Mouse (Mus musculus) CD4-positive helper T cell, adult 2 months (primary cell): ENCODE measurements around the gene Pdlim1.

Experiments used
- DNase-seq: peaks from one replicate; pipeline ENCODE4 v3.0.0-alpha.2; 2012; ENCODE audit warnings: low read depth, missing footprints, low spot score

The Pdlim1 gene

DNA sequence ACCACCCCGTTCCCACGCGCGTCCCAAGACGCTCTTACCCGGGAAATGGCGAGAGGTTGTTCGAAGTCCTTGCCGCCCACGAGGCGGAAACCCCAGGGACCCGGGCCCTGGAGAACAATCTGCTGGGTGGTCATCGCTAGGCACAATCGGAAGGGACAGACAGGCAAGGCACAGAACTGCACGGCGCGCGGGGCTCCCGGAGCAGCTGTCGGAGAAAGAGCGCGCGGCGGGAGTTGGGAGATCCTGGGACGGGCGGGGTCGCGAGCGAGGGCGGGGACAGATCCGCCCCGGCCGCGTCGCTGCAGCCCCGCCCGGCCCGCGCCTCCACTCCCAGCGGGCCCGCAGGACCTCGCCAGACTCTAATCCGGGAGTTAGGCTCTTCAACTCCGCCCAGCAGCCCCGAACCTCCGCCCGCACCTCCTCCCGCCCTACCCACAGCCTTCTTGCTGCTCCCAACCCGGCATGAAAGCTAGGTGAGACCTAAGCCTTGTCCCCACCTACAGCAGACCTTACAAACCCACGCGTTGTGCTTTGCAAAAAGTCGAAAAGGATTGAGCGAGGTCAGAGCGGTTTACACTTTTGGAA, at the start of gene Pdlim1:
Gene Pdlim1 (minus strand): TSS at position 535 of the 585 bp plus-strand sequence.
- DNase-seq: peak; percentile 90

GRCm38 (mm10) chr19:40319199-40319598, 47.6 kb upstream of the Pdlim1 start:
- no peak for DNase-seq

DNA sequence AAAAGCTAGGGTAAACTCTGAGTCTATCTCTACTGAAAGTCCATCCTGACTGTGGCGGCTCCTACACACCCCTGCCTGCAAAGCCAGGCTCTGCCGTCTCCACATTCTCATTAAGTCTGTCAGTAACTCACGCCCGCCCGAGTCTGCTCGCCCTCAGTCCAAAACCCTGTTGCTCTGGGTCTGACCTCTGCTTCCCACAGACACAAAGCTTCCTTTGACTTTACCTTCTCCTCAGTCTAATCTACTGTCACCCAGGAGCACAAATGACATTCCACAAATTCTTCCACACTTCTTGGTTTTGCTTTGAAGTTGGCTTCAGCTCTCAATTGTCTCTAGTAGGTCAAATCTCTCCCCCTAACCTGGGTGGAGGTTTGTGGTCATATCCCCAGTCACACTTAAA, 46.9 kb upstream of the Pdlim1 start:
- DNase-seq: no peak

DNA sequence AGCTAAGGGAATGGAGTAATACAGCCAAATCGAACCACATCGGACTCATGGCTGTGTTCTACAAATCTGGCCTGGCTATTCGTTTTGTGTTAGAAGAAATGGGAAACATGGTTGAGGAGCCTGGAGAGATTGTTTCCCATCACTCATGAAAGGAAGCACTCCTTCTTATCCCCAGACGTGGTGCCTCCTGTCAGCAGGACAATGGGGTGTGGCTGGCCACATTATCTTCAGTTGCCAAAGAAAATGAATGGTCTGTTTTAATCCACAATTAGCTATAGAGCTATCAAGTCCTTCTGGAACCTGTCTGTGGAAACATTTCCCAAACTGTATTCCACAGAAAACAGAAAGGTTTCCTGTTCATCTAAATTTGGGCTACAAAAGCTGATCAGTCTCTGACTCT, 45.4 kb upstream of the Pdlim1 start:
- no peak for DNase-seq

DNA sequence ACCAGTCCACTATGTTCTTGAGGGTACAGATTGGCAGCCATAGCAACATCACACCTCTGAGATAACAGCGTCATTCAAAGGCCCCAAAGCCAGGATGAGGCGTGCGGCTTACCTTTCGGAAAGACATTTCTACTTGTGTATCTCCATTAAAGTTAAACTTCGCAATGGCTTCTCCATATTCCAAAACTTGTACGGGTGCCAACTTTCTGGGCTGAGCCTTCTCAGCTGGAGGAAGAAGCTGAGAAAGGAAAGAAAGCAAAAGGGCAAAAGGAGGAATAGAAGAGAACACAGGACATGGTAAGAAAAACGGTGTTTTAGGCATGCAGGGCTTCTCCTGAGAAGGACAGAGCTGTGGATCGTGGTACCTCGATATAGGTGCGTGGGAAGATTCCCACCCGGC, 42.6 kb upstream of the Pdlim1 start:
- DNase-seq: no peak

GRCm38 (mm10) chr19:40311631-40312030, 40.0 kb upstream of the Pdlim1 start:
- DNase-seq: no peak

DNA sequence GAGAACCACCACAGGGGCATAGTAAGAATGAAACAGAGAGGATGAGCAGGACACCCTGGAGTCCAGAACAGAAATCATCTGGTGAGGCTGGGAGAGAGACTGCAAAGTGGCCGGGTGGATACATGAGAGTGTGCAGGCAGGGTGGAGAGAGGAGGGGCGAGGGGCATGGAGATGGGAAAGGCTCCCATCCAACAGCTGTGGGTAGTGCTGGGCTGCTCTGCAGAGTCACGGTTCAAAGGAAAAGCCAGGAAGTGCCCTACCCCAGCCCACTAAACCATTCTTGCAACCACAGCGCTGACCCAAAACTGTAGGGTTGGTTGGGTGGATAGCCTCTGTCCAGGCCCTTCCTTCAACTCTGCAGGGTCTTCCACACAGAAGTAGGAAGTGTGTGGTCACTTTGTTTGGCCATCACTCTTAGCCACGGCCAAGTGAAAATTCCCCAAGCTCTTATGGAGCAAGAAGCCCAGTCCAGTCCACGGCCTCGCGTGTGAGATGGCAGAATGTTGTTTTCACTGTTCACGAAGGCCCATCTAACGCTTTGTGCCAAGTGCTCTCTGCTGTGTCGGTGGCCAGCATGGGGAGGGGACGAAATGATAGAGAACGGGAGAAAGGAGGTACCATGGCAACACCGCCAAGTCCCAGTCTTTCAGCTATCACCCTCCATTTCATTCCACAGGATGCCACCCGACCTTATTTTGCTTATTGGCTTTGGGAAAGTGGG, 38.9 kb upstream of the Pdlim1 start:
- DNase-seq: no peak

GRCm38 (mm10) chr19:40309911-40310310, 38.3 kb upstream of the Pdlim1 start:
- no peak for DNase-seq

GRCm38 (mm10) chr19:40307550-40307949, 35.9 kb upstream of the Pdlim1 start:
- no peak for DNase-seq

DNA sequence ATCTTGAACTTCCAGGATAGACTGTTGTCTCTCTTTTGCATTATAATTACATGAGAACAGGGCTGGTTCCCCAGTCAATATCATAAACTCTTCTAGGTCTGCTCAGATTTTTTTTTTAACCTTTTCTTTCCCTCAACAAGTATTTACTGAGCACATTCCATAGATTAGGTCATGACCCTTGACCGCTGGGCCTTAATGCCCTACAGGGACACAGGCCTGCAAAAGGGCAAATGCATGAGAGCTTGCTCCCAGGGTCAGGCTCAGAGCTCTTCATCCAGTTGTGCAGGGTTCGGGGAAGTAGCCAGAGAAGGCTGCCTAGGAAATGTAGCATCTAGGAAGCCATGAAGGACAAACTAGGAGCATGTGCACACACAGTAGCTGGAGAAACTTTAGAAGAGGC, 35.0 kb upstream of the Pdlim1 start:
- DNase-seq: no peak

DNA sequence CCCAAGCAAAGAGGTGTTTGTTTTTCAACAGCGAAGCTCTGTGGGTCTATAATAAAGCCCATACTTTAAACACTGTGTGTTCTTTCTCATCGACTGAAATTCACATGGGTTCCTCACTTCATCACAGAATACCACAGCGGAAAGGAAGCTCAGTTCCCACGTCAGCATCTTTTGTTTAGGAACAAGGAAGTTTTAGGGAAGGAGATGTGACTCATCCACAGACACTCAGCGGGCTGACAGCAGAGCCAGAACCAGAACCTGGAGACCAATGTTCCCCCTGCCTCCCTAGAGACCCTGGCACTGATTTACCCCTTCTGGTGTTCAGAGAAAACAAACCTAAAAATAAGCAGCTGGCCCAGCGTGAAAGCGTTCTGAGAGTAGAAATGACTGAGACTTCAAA, 33.8 kb upstream of the Pdlim1 start:
- DNase-seq: no peak

- DNase-seq: no peak
Measured at GRCm38 (mm10) chr19:40302916-40303315, 31.3 kb upstream of the Pdlim1 start.

- DNase-seq: no peak
Measured at GRCm38 (mm10) chr19:40302477-40302876, 30.8 kb upstream of the Pdlim1 start.

- peak; percentile 9 for DNase-seq
Measured at GRCm38 (mm10) chr19:40299983-40300759, 28.5 kb upstream of the Pdlim1 start.

DNA sequence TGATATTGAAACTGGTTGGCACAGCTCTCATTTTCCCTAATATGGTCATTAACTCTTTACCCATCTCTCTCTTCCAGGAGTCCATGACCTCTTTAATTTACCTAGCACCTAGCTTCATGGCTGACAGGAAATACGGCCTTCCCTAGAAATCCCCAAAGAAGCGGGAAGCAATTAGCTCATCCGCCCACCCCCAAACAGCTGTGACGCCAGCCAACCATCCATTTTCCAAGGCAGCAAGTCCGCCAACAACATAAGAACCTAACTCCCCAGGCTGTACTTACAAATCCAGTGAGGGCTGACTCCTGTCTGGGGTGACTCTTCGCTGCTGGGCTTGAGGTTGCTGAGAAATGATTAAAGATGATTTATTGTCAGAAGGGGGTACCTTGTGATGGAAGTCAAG, 27.5 kb upstream of the Pdlim1 start:
- no peak for DNase-seq

- DNase-seq: no peak
Measured at GRCm38 (mm10) chr19:40298574-40298973, 26.9 kb upstream of the Pdlim1 start.

DNA sequence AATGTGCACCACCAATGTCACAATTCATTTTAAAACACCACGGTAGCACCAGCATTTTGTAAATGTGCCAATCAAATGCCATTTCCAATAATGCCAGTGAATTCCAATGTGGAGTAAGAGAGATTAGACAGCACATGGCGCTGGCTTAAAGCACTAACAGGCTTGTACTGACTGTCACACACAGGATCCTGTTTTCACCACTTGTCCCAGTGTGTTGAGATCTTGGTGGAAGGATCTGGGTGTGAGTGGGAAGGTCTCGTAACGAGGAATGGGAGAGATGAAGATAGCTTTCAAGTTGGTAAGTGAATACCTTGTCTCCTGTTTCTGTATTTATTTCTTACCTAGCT, 26.1 kb upstream of the Pdlim1 start:
- DNase-seq: no peak

GRCm38 (mm10) chr19:40297078-40297797, 25.6 kb upstream of the Pdlim1 start:
- DNase-seq: no peak

GRCm38 (mm10) chr19:40294231-40294630, 22.6 kb upstream of the Pdlim1 start:
- no peak for DNase-seq

DNA sequence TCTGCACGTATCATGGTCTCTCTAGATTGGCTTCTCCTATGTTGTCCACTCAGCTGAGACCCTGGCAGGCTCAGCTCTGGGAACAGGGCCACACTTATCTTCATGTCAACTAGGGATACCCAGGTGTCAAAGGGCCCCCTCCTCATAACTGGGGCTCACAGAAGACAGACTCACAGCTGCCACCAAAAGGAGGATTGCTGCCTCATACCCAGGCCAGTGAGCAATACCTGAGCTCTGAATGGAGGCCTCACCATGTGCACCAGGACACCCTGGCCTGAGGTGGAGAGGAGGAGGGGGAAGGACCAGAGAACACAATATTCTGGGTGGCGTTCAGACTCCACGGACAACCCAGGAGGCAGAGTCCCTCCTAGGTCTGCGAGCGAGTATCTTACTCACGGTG, 22.1 kb upstream of the Pdlim1 start:
- DNase-seq: no peak

GRCm38 (mm10) chr19:40290099-40290724, 18.6 kb upstream of the Pdlim1 start:
- no peak for DNase-seq

DNA sequence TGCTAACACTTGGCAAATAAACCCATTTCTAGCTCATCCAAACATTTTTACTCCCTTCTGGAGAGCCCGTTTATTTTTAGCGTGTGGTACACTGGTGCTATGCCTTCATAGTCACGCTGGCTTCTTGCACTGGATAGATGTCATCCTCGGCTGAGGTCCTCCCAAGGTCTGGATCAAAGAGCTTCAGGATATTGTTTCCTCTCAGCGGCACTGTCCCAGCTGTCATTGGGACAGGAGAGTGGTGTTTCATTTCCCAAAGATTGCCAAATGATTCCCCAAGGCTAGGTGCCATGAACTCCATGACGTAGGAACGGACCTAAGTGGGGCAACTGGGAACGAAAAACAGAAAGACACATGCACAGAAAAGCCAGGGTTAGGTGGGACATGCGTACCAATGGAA, 16.8 kb upstream of the Pdlim1 start:
- DNase-seq: no peak
